Mouse (Mus musculus): ENCODE data around the gene Gm49510. TPM values are rescaled to one million over a fixed set of nuclear protein-coding genes. Genes with fewer than 3 reads are reported as not detected.
A peak's percentile ranks its signal among the peaks of the same experiment; 100 is the strongest.

Gene Gm49510
- total RNA-seq, 2 experiments from 2014 or later = 0.10 to 0.27 TPM

GRCm38 (mm10) chr15:78915660-78916017 lies 16.2 kb downstream of the Gm49510 start:
- DNase-seq = peak; percentile 81 to 84

DNA sequence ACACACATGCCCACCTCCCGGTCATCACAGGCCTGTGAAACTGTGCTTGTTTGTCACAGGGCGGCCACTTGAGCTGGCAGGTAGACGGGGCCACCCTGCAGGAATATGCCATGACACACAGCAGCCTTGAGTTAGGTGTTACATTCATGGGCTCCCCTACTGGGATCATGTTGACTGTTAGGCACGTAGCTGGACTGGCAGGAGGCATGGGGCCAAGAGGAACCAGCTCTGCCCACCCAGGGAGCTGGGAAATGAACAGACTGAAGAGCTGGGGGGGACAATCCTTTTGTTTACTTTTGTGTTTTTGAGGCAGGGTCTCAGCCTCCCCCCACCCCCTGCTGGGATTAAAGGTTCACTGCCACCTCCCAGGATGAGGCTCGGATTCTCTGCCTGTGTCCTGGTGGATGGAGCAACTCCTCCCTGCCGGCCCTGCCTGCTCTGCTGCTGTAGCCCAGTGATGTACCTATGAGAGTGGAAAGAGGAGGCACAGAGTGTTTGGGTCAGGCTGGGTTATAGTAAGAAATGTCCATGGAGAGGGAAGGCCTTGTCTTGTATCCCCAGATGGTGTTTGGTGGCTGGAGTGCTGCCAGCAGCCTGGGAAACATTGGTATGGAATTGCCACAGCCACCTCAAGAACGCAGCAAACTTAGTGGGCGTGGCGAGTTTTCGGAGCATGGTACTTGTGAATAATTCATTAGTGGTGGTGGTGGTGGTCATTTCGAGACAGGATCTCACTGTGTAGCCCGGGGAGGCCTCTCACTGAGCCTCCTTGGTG lies 16.8 kb downstream of the Gm49510 start:
- DNase-seq = no peak

GRCm38 (mm10) chr15:78918126-78918525 lies 18.7 kb downstream of the Gm49510 start:
- DNase-seq = no peak

DNA sequence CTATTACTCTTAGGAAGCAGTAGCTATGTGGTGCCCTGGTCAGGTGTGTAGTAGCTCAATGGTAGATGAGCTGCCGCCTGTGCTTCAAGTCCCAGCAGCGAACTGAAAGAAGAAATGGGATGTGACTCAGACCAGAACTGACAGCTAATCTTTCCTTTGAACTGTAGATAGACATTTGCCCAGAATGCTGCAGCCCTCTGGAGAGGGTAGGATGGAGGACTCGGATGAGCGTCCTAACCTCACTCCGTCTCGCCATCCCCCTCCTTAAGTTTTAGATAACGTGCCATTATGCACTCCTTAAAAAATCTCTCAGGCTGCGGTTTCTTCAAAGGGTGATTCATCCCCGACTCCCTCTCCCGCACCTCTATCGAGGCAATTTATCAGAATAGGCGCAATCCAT lies 20.4 kb downstream of the Gm49510 start:
- DNase-seq = no peak

DNA sequence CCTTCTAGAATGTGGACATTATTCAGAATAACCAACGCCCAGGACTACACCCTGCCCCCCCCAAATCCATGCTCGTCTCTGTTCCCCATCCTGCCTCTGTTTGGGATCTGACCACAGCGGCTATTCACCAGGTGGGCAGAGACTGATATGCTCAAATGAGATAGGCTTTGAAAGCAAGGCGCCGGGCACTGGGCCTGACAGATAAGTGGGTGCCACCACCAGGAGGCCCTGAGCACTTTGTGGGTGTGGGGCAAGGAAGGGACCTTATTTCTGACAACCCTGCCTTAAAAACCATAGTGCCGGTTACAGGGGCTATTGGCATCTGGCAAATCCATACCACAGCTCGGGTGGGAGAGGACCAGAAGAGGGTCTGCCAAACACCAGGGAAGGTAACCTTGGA lies 23.2 kb downstream of the Gm49510 start:
- no peak for DNase-seq

- no peak for DNase-seq
Observed at GRCm38 (mm10) chr15:78923585-78923984, 24.1 kb downstream of the Gm49510 start.

DNA sequence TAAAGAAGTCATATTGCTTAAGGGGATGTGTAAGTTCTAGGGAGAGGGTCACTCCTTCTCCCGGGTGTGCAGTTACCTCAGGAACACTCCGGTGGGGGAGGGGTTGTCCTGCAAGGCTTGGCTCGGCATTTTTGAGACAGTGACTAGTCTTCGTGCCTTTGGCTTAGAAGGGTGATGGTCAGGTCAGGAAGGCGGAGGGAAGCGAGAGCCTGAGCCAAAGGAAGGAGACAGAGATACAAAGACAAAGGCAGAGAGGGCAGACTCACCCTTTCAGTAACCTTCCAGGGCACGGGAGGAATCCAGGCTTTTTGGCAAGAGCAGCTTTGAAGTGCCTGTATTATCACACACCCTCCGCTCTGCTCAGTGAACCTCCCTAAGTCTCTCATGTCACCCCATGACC lies 25.7 kb downstream of the Gm49510 start:
- DNase-seq = peak in 1 of 2 experiments; percentile 29

DNA sequence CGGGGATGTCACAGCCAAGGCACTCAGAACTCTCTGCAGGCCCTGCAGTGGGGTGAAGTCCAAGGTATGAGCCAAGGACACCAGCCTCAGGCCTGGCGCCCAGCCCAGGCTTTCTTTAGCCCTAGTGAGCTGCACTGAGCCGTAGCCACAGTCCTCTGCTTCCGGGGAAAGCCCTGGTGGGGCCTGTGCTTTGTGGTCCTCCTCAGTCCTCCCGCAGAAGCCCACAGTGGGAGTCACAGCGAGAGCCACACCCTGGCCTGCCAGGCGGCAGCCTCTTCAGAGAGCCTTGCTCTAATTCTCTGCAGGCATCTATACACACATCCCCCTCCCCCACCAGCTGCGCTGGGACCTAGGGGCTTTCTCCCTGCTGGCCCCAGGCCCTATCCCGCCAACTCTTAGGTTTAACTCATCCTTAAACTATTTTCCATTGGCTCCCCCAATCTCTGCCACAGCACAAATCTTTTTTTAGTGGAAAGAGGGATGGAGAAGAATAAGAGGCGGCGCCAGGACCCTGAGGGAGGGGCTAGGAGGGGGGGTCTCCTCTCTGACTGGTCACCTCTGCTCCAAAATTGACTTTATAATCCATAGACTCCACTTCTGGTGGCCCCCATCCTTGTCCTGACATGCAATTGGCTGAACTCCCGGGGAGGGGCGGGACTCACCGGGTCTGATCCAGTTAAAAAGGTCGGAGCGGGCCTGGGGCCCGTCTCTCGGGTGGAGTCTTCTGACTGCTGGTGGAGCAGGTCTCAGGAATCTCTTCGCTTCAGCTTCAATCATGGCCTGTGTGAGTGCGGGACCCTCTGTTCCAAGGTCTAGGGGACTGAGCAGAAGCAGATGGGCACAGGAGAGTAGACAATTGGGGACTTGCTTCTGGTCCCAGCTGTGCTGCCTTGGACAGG lies 26.8 kb downstream of the Gm49510 start, which contains the start of gene Lgals1:
TSS of gene Lgals1 (plus strand) at position 705 of the 899 bp plus-strand sequence.
- peak; percentile 94 to 95 for DNase-seq

GRCm38 (mm10) chr15:78927021-78927787 lies 27.7 kb downstream of the Gm49510 start:
- DNase-seq = peak; percentile 59 to 64

GRCm38 (mm10) chr15:78927788-78928457 lies 28.5 kb downstream of the Gm49510 start:
- peak; percentile 81 to 92 for DNase-seq

- no peak for DNase-seq
Observed at GRCm38 (mm10) chr15:78928539-78928938, 29.1 kb downstream of the Gm49510 start.

- DNase-seq = no peak
Observed at GRCm38 (mm10) chr15:78930192-78930706, 30.8 kb downstream of the Gm49510 start.

GRCm38 (mm10) chr15:78930801-78931426 lies 31.4 kb downstream of the Gm49510 start:
- no peak for DNase-seq

DNA sequence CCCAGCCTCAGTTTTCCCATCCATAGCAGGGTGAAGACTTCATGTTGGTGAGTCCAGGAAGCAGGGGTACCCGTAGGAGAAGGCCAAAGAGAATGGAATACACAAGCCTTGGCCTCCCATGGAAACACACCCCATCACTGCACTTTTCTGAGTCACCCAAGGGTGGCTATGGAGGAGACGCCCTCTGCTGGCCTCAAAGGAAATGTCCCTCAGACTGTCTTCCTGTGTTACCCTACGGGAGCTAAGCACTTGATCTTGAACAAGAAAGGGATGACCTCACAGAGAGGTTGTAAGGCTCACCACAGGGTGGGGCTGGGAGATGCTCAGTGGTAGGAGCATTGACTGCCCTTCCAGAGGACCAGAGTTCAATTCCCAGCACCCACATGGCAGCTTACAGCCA lies 32.1 kb downstream of the Gm49510 start:
- DNase-seq = peak; percentile 64 to 69

DNA sequence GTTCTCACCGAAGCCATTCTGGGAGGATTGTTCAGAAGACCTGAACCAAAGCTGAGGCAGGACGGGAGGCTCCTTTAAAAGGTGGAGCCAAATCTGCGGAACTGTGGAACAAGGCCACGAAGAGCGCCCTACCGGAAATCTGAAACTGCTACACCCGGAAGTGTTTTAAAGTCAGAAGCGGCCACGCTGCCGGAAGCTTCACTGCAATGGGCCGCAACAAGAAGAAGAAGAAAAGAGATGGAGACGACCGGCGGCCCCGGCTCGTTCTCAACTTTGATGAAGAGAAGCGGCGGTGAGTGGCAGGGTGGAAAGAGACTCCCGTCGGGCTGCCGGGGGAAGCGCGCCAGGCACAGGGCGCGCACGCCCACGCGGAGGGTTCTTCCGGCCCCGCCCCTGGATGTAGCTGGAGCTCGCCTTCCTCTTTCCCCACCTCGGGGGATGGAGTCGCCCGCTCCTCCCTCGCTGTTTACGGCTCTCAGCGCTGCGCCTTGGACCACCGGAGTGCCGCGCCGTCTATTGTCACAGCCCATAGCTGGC lies 35.4 kb downstream of the Gm49510 start, which contains the start of gene Nol12:
TSS of gene Nol12 (plus strand) at position 150 of the 537 bp plus-strand sequence.
- peak; percentile 91 to 92 for DNase-seq

- no peak for DNase-seq
Observed at GRCm38 (mm10) chr15:78936403-78936802, 36.9 kb downstream of the Gm49510 start.

- no peak for DNase-seq
Observed at GRCm38 (mm10) chr15:78937311-78937710, 37.8 kb downstream of the Gm49510 start.

GRCm38 (mm10) chr15:78937963-78938362 lies 38.5 kb downstream of the Gm49510 start:
- DNase-seq = no peak

DNA sequence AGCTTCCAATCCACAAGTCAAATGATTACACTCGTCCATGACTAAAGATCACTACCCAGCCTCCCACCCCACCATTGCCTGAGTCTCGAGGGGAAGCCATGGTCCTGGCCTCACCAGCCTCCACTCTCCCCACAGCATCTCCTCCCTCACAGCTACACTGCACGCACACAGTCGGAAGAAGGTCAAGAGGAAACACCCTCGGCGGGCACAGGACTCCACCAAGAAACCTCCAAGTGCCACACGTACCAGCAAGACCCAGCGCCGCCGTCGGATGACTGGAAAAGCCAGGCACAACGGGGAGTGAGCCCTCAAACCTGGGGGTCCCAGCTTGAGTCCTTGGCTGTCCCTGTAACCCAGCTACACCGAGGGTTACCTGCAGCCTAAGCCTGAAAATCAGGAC lies 40.9 kb downstream of the Gm49510 start:
- no peak for DNase-seq

DNA sequence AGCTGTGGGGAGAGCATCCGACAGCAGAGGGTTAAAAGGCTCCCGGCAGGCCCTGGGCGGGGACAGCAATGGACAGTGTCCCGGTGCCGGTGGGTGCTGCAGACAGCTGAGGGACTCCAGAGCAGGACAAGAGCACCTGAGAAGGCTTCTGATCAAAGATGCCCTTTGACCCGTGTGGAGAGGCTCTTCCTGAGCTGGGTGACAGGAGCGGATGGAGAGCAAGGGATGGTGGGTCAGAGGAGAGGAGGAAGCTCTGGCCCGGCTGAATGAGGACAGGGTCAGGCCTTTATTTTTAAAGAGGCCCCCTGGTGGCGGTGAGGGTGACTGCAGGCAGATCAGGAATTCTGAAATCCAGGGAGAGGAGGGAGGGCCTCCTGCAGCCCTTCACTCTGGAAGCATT lies 43.2 kb downstream of the Gm49510 start:
- peak; percentile 81 to 93 for DNase-seq

- no peak for DNase-seq
Observed at GRCm38 (mm10) chr15:78946232-78946631, 46.8 kb downstream of the Gm49510 start.
